Mouse (Mus musculus) G1E (cell line): ENCODE results near the gene Lrrc27. TPM values are rescaled to one million over a fixed set of nuclear protein-coding genes. Genes with fewer than 3 reads are reported as not detected.
A peak's percentile ranks its signal among the peaks of the same experiment; 100 is the strongest.

ENCODE experiments used
- ATAC-seq: 2 replicates; pipeline ENCODE4 v1.8.0; 2016; ENCODE audit warnings: mild to moderate bottlenecking; ENCODE audit not compliant: insufficient number of reproducible peaks, poor library complexity, low FRiP score, severe bottlenecking; ENCODE audit errors: extremely low read depth
- DNase-seq: peaks from one replicate; pipeline ENCODE4 v3.0.0; 2012; ENCODE audit warnings: low spot score
- H3K27me3 ChIP-seq: 2 replicates; pipeline ENCODE4 v1.6.1; 2012; ENCODE audit warnings: mild to moderate bottlenecking, low read length, inconsistent platforms; ENCODE audit not compliant: insufficient read depth
- H3K36me3 ChIP-seq: replicated peaks from 2 replicates; pipeline ENCODE3; 2012; ENCODE audit warnings: mild to moderate bottlenecking, inconsistent platforms
- H3K4me1 ChIP-seq: 2 replicates; pipeline ENCODE4 v1.6.1; 2012; ENCODE audit warnings: low read depth, low read length, inconsistent platforms, mixed read lengths; ENCODE audit not compliant: insufficient read depth
- H3K4me3 ChIP-seq: 2 replicates; pipeline ENCODE4 v1.5.1; 2012; ENCODE audit warnings: low read depth, mild to moderate bottlenecking, inconsistent platforms, low read length, moderate library complexity, mixed read lengths
- H3K9me3 ChIP-seq: replicated peaks from 2 replicates; pipeline ENCODE4 v1.6.1; 2012; ENCODE audit warnings: inconsistent platforms
- CTCF ChIP-seq: IDR thresholded peaks from 2 replicates; pipeline ENCODE4 v1.5.1; 2012; ENCODE audit warnings: low read depth, low read length, inconsistent platforms, mixed read lengths
- GATA1 ChIP-seq: IDR thresholded peaks from 2 replicates; pipeline ENCODE4 v1.6.1; 2012; ENCODE audit warnings: borderline replicate concordance, low read length, inconsistent platforms, mixed read lengths
- GATA2 ChIP-seq: IDR thresholded peaks from 2 replicates; pipeline ENCODE4 v1.6.1; 2012; ENCODE audit warnings: low read depth, low read length, inconsistent platforms, borderline replicate concordance
- POLR2AphosphoS5 ChIP-seq: IDR thresholded peaks from 2 replicates; pipeline ENCODE4 v1.6.1; 2012; ENCODE audit warnings: low read depth, low read length, inconsistent platforms; ENCODE audit not compliant: insufficient replicate concordance
- TAL1 ChIP-seq: conservative IDR thresholded peaks from 2 replicates; pipeline ENCODE4 v1.6.1; 2012; ENCODE audit warnings: low read depth, low read length, inconsistent platforms, mixed read lengths
- polyA plus RNA-seq: library from polyadenylated mRNA; stranded (reverse); fragments of >175 nt; gene quantifications from 2 replicates; pipeline ENCODE4 v1.2.3, GENCODE M21; 2012
- total RNA-seq, 2 experiments: library from RNA; stranded (forward) in 1 of 2; stranded (reverse) in 1 of 2; fragments of 200-1000 nt in 1 of 2; fragments of >200 nt in 1 of 2; fragmentation: Nextera tagmentation in 1 of 2; gene quantifications; 2 replicates each; pipeline ENCODE4 v1.2.3; 2014 to 2017

Lrrc27 gene
- not detected in 2 replicates for total RNA-seq (2014; fragmentation: Nextera tagmentation)
- 0.70 and 1.0 TPM in 2 replicates for total RNA-seq (2017)
- not detected in 2 replicates for polyA plus RNA-seq

DNA sequence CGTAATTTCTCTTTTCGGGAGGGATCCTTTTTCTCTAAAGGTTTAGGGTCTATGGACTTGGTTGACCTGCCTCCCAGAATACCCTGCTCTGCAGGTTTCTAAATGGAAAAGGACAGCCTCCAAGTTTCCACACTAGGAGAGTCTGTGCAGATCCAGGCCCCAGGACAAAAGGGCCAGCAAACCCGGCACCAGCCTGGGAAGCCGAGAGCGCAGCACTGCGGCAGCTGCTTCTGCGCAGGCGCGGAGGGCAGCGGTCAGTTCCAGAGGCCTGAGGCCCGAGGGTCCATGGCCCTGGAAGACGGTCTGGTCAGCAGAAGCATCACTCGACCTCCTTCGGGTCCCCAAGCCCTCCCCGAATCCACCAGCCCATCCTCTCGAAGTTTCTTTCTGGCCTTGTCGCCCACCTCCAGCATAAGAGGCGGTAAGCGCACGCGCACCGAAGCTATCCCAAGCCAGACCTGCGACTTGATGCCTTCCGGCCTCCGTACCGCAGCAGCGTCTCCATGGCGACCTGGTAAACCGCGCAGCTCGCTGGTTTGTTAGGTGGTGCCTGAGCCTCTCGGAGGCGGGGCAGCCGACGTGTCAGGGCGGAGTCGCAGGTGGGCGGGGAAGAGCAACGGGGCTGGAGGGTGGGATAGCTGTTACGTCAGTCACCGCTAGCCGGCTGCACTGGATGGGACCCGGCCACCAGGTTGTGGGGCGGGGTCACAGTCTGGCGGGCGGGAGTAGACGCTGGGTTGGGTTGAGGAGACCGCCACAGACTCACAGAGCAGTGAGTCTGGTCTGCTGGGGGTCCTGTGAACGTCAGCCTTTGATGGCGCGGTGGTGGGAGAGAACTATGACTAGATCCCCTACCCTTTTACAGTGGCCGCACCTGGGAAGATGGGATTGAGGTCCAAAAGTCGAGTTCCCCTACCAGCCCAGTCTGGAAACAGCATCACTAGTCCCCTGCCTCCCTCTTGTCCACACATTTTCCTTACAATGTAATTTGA, at the start of gene Lrrc27, which contains the start of gene Stk32c:
TSS of gene Lrrc27 (plus strand) at position 235 of the 992 bp plus-strand sequence.
TSS of gene Stk32c (minus strand) at position 554 of the 992 bp plus-strand sequence.
- Histone ChIP-seq H3K36me3 (no peaks in the 10 kb centered on the region), H3K27me3 (no peaks in the 10 kb centered on the region), H3K9me3 (peaks cover 39% of the 10 kb centered on the region), H3K4me3 (peak within 1 kb of the TSS; percentile 73), H3K4me1 (peaks cover 6% of the 10 kb centered on the region)
- no peak for TF ChIP-seq TAL1
- no peak for TF ChIP-seq GATA1
- TF ChIP-seq CTCF = no peak
- no peak for TF ChIP-seq GATA2
- TF ChIP-seq POLR2AphosphoS5 = no peak
- ATAC-seq (peak; percentile 98), DNase-seq (peak; percentile 74)

DNA sequence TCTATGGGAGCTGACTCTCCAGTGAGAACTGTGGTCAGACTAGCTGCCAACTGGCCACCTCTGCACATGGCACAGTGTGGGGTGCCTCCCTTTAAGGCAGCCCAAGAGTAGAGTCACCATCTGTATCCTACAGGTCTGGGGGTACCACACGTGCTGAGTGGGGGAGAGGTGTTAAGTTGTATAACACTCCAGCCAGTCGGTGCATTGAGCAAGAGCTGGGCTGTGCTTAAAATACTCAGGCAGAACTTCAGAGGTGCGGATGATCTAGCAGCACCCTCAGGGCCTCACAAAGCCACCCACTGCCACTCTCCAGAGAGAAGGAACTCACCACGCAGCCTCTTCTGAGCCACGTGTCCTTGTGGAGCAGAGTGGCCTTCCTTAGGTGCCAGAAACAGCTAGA, 48.4 kb upstream of the Lrrc27 start:
- H3K9me3 ChIP-seq = peaks cover 19% of the 10 kb centered on the region
- H3K27me3 ChIP-seq = no peaks in the 10 kb centered on the region
- no peak for TF ChIP-seq POLR2AphosphoS5
- TF ChIP-seq GATA1 = no peak
- no peak for TF ChIP-seq GATA2
- TF ChIP-seq TAL1 = no peak
- DNase-seq (no peak), ATAC-seq (no peak)
- H3K36me3 ChIP-seq = no peaks in the 10 kb centered on the region
- H3K4me3 ChIP-seq = no peak overlapping the region
- no peaks in the 10 kb centered on the region for H3K4me1 ChIP-seq

DNA sequence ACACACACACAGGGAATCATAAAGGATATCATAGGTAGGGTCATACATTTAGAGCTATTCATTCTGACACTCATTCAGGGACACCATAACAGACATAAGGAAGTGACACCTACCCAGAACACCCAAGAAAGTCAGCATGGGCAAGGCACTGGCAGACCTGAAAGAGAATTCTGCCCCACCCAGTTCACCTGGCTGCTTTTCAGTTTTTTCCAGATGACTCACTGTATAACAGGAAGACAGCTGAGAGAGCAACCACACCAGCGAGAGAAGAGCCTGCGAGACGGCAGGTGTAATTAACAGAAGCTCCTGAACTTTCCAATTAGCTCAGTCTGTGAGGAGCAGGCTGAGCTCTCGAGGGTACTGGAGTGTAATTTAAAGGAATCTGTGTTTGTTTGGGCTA, 43.6 kb upstream of the Lrrc27 start:
- ATAC-seq (no peak), DNase-seq (no peak)
- TF ChIP-seq POLR2AphosphoS5 = no peak
- no peak for TF ChIP-seq TAL1
- no peak for TF ChIP-seq GATA1
- no peak for TF ChIP-seq CTCF
- no peak for TF ChIP-seq GATA2
- H3K4me1 ChIP-seq = no peaks in the 10 kb centered on the region
- H3K27me3 ChIP-seq = no peaks in the 10 kb centered on the region
- H3K9me3 ChIP-seq = peaks cover 44% of the 10 kb centered on the region
- no peak overlapping the region for H3K4me3 ChIP-seq
- no peaks in the 10 kb centered on the region for H3K36me3 ChIP-seq

DNA sequence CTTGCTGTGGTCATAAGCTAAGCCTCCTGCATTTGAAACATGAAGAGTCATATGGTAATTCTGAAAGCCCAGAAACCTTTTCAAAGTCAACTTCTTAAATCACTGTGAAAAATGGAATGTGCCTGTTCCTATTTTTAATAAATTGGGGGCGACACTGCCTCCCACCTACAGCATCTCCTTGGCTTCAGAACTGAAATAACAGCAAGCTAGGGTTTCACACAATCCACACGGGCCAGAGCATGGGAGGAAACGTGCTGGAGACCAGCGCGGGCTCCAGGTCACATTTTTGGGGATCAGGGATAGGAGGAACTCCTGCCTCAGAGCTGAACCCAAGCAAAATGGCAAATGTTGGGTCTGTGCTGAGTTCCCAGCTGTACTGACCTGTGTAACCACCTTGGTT, 33.5 kb upstream of the Lrrc27 start:
- no peaks in the 10 kb centered on the region for H3K27me3 ChIP-seq
- no peak for DNase-seq
- no peak for TF ChIP-seq POLR2AphosphoS5
- TF ChIP-seq TAL1 = no peak
- no peaks in the 10 kb centered on the region for H3K4me1 ChIP-seq
- H3K9me3 ChIP-seq = peaks cover 45% of the 10 kb centered on the region
- no peaks in the 10 kb centered on the region for H3K36me3 ChIP-seq
- H3K4me3 ChIP-seq = no peak overlapping the region
- no peak for ATAC-seq

DNA sequence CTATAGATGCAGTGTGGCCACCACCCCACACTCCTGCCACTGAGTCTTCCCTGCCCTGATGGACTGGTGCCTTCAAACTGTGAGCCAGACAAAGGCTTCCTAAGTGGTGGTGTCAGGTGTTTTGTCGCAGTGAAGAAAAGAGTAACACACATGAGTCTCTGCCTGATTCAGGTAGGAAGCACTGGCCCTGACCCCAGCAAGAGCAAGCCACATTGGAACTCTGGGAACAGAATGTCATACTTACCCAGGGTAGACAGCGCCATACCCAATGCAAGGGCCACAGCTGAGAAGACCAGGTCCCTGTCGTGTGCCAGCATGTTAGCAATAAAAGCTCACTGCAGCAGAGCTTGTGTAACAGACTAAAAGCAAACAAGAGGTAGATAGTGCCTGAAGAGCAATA, 32.7 kb upstream of the Lrrc27 start:
- no peak for TF ChIP-seq POLR2AphosphoS5
- no peak for TF ChIP-seq GATA2
- no peak for TF ChIP-seq GATA1
- no peak for TF ChIP-seq TAL1
- no peak for TF ChIP-seq CTCF
- ATAC-seq (no peak), DNase-seq (no peak)
- H3K27me3 ChIP-seq = no peaks in the 10 kb centered on the region
- no peaks in the 10 kb centered on the region for H3K4me1 ChIP-seq
- H3K4me3 ChIP-seq = no peak overlapping the region
- no peaks in the 10 kb centered on the region for H3K36me3 ChIP-seq
- peaks cover 42% of the 10 kb centered on the region for H3K9me3 ChIP-seq

DNA sequence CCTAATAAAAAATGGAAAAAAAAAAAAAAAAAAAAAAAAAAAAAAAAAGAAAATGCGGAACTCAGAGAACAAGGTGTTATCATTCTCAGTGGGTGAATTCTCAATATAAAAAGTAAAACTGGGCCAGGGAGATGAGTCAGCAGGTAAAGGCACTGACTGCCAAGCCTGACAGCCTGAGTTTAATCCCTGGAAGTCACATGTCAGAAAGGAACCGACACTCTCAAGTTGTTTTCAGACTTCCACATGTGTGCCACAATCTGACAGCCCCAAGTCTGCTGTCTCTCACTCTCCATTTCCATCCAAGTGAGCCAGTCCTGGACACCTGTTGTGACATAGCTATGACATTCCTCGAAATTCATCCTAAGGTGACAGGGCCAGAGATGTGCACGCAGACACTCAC, 28.4 kb upstream of the Lrrc27 start:
- no peaks in the 10 kb centered on the region for H3K4me1 ChIP-seq
- DNase-seq (no peak), ATAC-seq (no peak)
- no peaks in the 10 kb centered on the region for H3K36me3 ChIP-seq
- H3K9me3 ChIP-seq = peaks cover 52% of the 10 kb centered on the region
- no peak overlapping the region for H3K4me3 ChIP-seq
- no peaks in the 10 kb centered on the region for H3K27me3 ChIP-seq
- TF ChIP-seq GATA1 = no peak
- no peak for TF ChIP-seq GATA2
- no peak for TF ChIP-seq POLR2AphosphoS5
- no peak for TF ChIP-seq TAL1
- TF ChIP-seq CTCF = no peak
